Mouse (Mus musculus): ENCODE results near the gene Klhl12. TPM values are rescaled to one million over a fixed set of nuclear protein-coding genes. Genes with fewer than 3 reads are reported as not detected.

The Klhl12 gene
- total RNA-seq (2014; rRNA removed; ENCODE audit: low replicate concordance) (15.9 and 17.5 TPM in 2 replicates), polyA plus RNA-seq (2015; fragmentation: Nextera tagmentation; extraction: Ambion mirVana) (13.6 and 13.9 TPM in 2 replicates)

- Histone ChIP-seq H3K36me3 (replicated peaks; ENCODE audit: control insufficient read depth, insufficient read depth, low read length) (peaks cover 17% of the 10 kb centered on the region), H3K9ac (replicated peaks; ENCODE audit: low read depth, low read length) (peak within 1 kb of the TSS; percentile 84), H3K27me3 (ENCODE audit: control insufficient read depth, insufficient read depth, low read length) (no peaks in the 10 kb centered on the region), H3K27ac (ENCODE audit: low read depth) (peak within 1 kb of the TSS; percentile 74), H3K4me2 (ENCODE audit: low read depth, low read length) (peak within 1 kb of the TSS; percentile 77), H3K4me3 (ENCODE audit: low read depth, low read length) (peak within 1 kb of the TSS; percentile 88), H3K9me3 (replicated peaks; ENCODE audit: control insufficient read depth, low read length) (no peaks in the 10 kb centered on the region), H3K4me1 (ENCODE audit: control insufficient read depth, insufficient read depth) (peaks cover 13% of the 10 kb centered on the region)
- WGBS: 1% methylated on average over 60 of the region's 61 CpGs
- ATAC-seq (ENCODE audit: insufficient read depth, low read depth): peak; percentile 95
- TF ChIP-seq CTCF (IDR thresholded peaks at IDR 0.05; ENCODE audit: low read depth) (peak; percentile 0; the same call in 1 of the 2 replicates), EP300 (IDR thresholded peaks at IDR 0.05; ENCODE audit: low read depth) (no peak)
- DNase-seq (ENCODE audit: low spot score): peak; percentile 80
These were observed at the start of gene Klhl12 for GRCm38 (mm10) chr1:134454904-134455824. Gene Klhl12 (plus strand): TSS chr1:134455531.

GRCm38 (mm10) chr1:134406414-134406771 is 48.9 kb upstream of the Klhl12 start:
- H3K27me3 ChIP-seq (ENCODE audit: control insufficient read depth, insufficient read depth, low read length): no peaks in the 10 kb centered on the region
- DNase-seq (ENCODE audit: low spot score) (no peak), ATAC-seq (ENCODE audit: insufficient read depth, low read depth) (no peak)
- peak overlapping the region; percentile 78 for H3K27ac ChIP-seq (ENCODE audit: low read depth)
- H3K36me3 ChIP-seq (replicated peaks; ENCODE audit: control insufficient read depth, insufficient read depth, low read length): peaks cover 40% of the 10 kb centered on the region
- 26% methylated on average over 8 of the region's 8 CpGs for WGBS
- TF ChIP-seq EP300 (IDR thresholded peaks at IDR 0.05; ENCODE audit: low read depth): no peak
- no peak for TF ChIP-seq CTCF (IDR thresholded peaks at IDR 0.05; ENCODE audit: low read depth)
- peak overlapping the region; percentile 80 for H3K4me3 ChIP-seq (ENCODE audit: low read depth, low read length)
- H3K4me1 ChIP-seq (ENCODE audit: control insufficient read depth, insufficient read depth): no peaks in the 10 kb centered on the region
- H3K9me3 ChIP-seq (replicated peaks; ENCODE audit: control insufficient read depth, low read length): no peaks in the 10 kb centered on the region
- peak overlapping the region; percentile 77 for H3K9ac ChIP-seq (replicated peaks; ENCODE audit: low read depth, low read length)
- H3K4me2 ChIP-seq (ENCODE audit: low read depth, low read length): peak overlapping the region; percentile 92

GRCm38 (mm10) chr1:134408080-134408479 is 47.3 kb upstream of the Klhl12 start:
- no peaks in the 10 kb centered on the region for H3K9me3 ChIP-seq (replicated peaks; ENCODE audit: control insufficient read depth, low read length)
- H3K9ac ChIP-seq (replicated peaks; ENCODE audit: low read depth, low read length): no peak overlapping the region
- DNase-seq (ENCODE audit: low spot score) (no peak), ATAC-seq (ENCODE audit: insufficient read depth, low read depth) (no peak)
- no peaks in the 10 kb centered on the region for H3K4me1 ChIP-seq (ENCODE audit: control insufficient read depth, insufficient read depth)
- TF ChIP-seq EP300 (IDR thresholded peaks at IDR 0.05; ENCODE audit: low read depth): no peak
- TF ChIP-seq CTCF (IDR thresholded peaks at IDR 0.05; ENCODE audit: low read depth): no peak
- no peaks in the 10 kb centered on the region for H3K27me3 ChIP-seq (ENCODE audit: control insufficient read depth, insufficient read depth, low read length)
- peaks cover 46% of the 10 kb centered on the region for H3K36me3 ChIP-seq (replicated peaks; ENCODE audit: control insufficient read depth, insufficient read depth, low read length)
- WGBS: 90% methylated on average over 8 of the region's 8 CpGs
- no peak overlapping the region for H3K4me2 ChIP-seq (ENCODE audit: low read depth, low read length)
- no peak overlapping the region for H3K4me3 ChIP-seq (ENCODE audit: low read depth, low read length)
- H3K27ac ChIP-seq (ENCODE audit: low read depth): no peak overlapping the region

- Histone ChIP-seq H3K4me3 (ENCODE audit: low read depth, low read length) (no peak overlapping the region), H3K9me3 (replicated peaks; ENCODE audit: control insufficient read depth, low read length) (no peaks in the 10 kb centered on the region), H3K36me3 (replicated peaks; ENCODE audit: control insufficient read depth, insufficient read depth, low read length) (peaks cover 46% of the 10 kb centered on the region), H3K27me3 (ENCODE audit: control insufficient read depth, insufficient read depth, low read length) (no peaks in the 10 kb centered on the region), H3K9ac (replicated peaks; ENCODE audit: low read depth, low read length) (no peak overlapping the region), H3K27ac (ENCODE audit: low read depth) (no peak overlapping the region), H3K4me2 (ENCODE audit: low read depth, low read length) (no peak overlapping the region), H3K4me1 (ENCODE audit: control insufficient read depth, insufficient read depth) (peaks cover 9% of the 10 kb centered on the region; the same call in 1 of the 2 replicates)
- no peak for DNase-seq (ENCODE audit: low spot score)
- 89% methylated on average over 9 of the region's 9 CpGs for WGBS
- ATAC-seq (ENCODE audit: insufficient read depth, low read depth): no peak
- TF ChIP-seq EP300 (IDR thresholded peaks at IDR 0.05; ENCODE audit: low read depth) (no peak), CTCF (IDR thresholded peaks at IDR 0.05; ENCODE audit: low read depth) (no peak)
These were observed 43.4 kb upstream of the Klhl12 start for GRCm38 (mm10) chr1:134411706-134412629.

- Histone ChIP-seq H3K27me3 (ENCODE audit: control insufficient read depth, insufficient read depth, low read length) (no peaks in the 10 kb centered on the region), H3K4me2 (ENCODE audit: low read depth, low read length) (no peak overlapping the region; the same call in 1 of the 2 replicates), H3K27ac (ENCODE audit: low read depth) (peak overlapping the region; percentile 97; the same call in 1 of the 2 replicates), H3K4me1 (ENCODE audit: control insufficient read depth, insufficient read depth) (peaks cover 25% of the 10 kb centered on the region), H3K4me3 (ENCODE audit: low read depth, low read length) (no peak overlapping the region), H3K9me3 (replicated peaks; ENCODE audit: control insufficient read depth, low read length) (no peaks in the 10 kb centered on the region), H3K36me3 (replicated peaks; ENCODE audit: control insufficient read depth, insufficient read depth, low read length) (peaks cover 35% of the 10 kb centered on the region), H3K9ac (replicated peaks; ENCODE audit: low read depth, low read length) (no peak overlapping the region)
- 47% methylated on average over 2 of the region's 2 CpGs for whole genome bisulfite sequencing
- DNase-seq (ENCODE audit: low spot score) (no peak), ATAC-seq (ENCODE audit: insufficient read depth, low read depth) (no peak)
- no peak for TF ChIP-seq EP300 (IDR thresholded peaks at IDR 0.05; ENCODE audit: low read depth)
- no peak for TF ChIP-seq CTCF (IDR thresholded peaks at IDR 0.05; ENCODE audit: low read depth)
These were observed 41.3 kb upstream of the Klhl12 start for GRCm38 (mm10) chr1:134414038-134414437.

Data from heart, postnatal 0 days (tissue).